Mouse (Mus musculus) small intestine, adult 2 months (tissue): ENCODE measurements around the gene Ccdc125.

ENCODE experiments used
- CTCF ChIP-seq: fragments of 200-500 bp; IDR thresholded peaks from 2 replicates; pipeline ENCODE4 v1.5.1; 2012; ENCODE audit warnings: low read depth, mild to moderate bottlenecking, control low read depth, inconsistent platforms, low read length, moderate library complexity, mixed read lengths; ENCODE audit not compliant: insufficient replicate concordance, insufficient read length; ENCODE audit errors: extremely low read depth
- POLR2A ChIP-seq: fragments of 200-500 bp; IDR thresholded peaks from 2 replicates; pipeline ENCODE4 v1.6.1; 2012; ENCODE audit warnings: low read depth, mild to moderate bottlenecking, control low read depth, inconsistent platforms, low read length, moderate library complexity

DNA sequence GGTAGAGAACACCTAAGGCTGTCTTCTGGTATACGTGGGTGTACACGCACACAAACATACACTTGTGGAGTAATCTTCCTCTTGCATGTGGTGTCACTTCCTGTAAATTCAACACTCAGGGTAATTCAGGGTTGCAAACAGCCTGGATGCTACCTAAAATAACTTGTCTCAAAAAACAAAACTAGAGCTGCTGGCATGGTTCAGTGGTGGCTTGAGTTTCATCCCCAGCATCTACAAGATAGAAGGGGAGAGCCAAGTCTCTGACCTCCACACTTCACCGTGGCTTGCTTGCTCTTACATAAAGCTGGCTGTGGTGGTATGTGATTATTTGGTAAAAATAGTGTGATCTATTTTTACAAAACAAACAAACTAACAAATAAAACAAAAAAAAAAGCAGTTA, 28.0 kb downstream of the Ccdc125 start:
- TF ChIP-seq POLR2A, result no peak
- TF ChIP-seq CTCF, result no peak
